Mouse (Mus musculus) embryonic fibroblast, embryonic 13.5 days (primary cell): ENCODE measurements around the gene Gm28047.

Experiments used
- CTCF ChIP-seq: IDR thresholded peaks from 2 replicates; pipeline ENCODE4 v1.5.1; 2011; ENCODE audit warnings: mild to moderate bottlenecking, control low read depth, low read length, moderate library complexity, borderline replicate concordance; ENCODE audit not compliant: insufficient read depth
- POLR2A ChIP-seq: IDR thresholded peaks from 2 replicates; pipeline ENCODE4 v1.6.1; 2011; ENCODE audit warnings: low read depth, mild to moderate bottlenecking, control low read depth, low read length, moderate library complexity

- no peak for TF ChIP-seq POLR2A
- no peak for TF ChIP-seq CTCF
These were observed 43.7 kb downstream of the Gm28047 start for GRCm38 (mm10) chr15:102581205-102581604.
